Mouse (Mus musculus): Measurements from ENCODE around the gene Kcnh8.
A peak's percentile ranks its signal among the peaks of the same experiment; 100 is the strongest.

Gene Kcnh8

DNA sequence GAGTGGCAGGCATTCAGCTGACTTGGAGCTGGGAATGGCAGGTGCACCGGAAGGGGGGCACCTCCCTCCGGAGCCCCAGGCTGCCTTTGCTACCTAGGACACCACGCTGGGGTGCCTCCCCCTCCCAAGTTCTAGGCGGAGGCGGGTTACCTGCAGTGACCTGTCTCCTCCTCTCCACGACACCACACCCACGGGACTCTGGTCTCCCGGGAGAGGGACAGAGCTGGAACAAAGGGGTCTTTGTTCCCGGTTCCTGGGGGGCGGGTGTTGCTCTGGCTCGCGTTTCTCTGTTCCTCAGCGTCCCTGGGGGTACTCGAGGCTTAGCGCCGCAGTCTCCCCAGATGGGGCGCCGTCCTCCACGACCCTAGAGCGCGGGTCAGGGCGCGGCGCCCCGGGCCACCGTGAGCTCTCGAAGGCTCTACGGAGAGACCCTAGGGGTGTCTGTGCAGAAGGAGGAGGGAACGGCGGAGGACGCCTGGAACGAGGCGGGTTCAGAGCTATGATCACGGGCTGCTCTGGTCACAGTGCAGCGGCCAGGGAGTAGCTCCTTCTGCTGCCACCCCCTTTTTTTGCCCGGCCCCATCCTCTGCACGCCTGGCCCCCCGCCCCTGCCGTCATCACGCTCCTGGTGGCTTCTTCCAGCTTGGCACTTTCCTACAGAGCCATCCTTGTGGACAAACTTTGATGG, at the start of gene Kcnh8:
TSS of gene Kcnh8 (plus strand) at position 617 of the 688 bp plus-strand sequence.
- DNase-seq (ENCODE audit: low read depth, low spot score) = no peak

DNA sequence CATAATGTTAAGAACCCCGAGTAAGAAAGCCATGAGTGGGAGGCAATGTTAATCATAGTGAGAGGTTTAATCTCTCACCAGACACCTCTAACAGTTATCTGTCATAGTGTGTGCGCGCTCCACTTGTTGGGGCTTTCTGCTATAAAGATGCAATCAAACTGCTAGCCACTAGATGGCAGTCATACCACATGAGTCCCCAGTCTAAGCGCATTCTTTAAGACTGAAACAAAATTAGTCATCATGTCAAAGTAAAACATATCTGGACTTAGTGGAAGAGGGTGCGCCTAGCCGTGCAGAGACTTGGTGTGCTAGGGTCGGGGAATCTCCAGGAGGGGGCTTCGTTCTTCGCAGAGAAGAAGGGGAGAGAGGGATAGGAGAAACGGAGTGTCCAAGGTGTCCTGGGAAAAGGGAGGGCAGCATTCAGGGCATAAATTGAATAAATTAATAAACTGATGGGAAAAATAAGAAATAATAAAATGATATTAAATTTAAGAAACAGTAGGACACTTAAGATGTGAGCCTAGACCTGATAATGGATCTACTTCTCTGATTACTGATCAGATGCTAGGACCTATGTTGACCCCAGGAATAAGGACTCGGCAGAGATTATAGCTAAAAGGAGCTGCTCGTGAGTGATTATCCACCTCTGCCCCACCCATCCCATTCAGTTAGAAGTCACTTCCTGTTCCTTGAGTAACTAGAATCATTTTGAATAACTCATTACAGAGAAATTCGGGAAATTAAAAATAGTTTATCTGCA, 42.4 kb upstream of the Kcnh8 start:
- DNase-seq (ENCODE audit: low read depth, low spot score) = peak; percentile 36

DNA sequence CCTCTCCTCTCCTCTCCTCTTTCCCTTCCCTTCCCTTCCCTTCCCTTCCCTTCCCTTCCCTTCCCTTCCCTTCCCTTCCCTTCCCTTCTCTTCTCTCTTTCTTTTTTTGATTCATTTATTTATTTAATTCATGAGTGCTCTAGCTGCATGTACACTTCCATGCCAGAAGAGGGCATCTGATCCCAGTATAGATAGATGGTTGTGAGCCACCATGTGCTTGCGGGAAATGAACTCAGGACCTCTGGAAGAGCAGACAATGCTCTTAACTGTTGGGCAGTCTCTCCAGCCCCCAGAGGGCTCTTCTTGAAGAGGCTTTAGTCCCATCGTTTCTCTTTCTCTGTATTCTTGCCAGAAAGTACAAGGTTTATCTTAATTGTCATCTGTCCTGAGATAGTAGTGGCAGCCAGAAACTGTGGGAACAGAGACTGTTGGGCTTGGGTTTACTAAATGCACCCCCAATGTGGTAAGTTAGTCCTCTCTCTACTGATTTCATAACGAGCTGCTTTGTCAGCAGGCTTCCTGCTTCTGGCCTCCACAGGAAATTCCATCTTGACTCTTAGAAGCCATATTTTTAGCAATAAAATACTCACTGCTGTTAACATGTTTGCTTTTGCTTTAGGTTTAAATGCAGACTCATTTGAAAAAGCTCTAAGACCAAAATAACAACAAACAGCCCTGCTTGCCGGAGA, 36.9 kb upstream of the Kcnh8 start:
- no peak for DNase-seq (ENCODE audit: low read depth, low spot score)

DNA sequence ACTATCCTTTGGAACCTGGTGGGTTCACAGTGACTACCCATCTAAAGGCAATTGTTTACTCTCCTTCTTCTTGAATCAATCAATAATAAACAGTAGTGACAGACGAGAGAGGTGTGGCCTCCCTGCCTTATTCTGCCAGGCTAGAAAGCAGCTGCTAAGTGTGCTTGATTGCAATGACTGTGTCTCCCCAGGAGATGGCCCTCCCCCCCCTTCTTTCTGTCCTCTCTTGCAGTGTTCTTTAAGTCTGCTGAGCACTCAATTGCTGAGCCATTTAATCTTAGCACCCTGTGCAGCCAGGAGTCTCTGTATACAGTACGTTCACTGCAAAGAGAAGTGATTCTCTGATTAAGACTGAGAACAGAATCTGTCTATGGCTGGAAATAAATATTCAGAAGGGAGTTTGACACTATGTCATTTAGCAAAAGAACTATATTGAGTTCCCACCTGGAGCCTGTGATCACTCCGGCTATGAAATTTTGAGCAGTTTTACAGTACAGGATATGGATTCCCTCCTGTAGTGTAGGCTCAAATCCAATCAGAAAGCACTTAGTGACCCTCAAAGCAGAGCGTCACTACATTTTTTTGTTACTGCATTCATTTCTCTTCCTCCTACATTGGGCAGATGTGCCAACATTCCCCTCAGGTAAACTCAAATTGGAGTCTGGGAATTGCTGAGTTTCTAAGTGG, 32.8 kb upstream of the Kcnh8 start:
- DNase-seq (ENCODE audit: low read depth, low spot score) = peak; percentile 13

DNA sequence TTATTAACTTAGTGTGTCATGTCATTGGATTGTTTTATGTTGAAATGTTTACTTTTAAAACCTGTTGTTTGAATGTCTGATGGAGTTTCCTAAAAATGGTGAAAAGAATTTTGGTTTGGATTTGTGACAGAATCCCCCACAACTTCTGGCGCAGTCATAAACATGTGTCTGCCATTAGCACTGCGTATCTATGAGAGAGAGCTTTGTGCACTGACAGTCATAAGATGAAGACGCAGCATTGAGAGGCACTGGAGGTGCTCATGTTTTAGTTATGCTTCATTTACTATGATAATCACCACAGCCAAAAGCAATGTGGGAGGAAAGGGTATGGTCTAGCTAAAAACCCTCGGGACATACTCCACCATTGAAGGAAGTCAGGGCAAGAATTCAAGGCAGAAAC, 30.3 kb upstream of the Kcnh8 start:
- DNase-seq (ENCODE audit: low read depth, low spot score) = no peak

DNA sequence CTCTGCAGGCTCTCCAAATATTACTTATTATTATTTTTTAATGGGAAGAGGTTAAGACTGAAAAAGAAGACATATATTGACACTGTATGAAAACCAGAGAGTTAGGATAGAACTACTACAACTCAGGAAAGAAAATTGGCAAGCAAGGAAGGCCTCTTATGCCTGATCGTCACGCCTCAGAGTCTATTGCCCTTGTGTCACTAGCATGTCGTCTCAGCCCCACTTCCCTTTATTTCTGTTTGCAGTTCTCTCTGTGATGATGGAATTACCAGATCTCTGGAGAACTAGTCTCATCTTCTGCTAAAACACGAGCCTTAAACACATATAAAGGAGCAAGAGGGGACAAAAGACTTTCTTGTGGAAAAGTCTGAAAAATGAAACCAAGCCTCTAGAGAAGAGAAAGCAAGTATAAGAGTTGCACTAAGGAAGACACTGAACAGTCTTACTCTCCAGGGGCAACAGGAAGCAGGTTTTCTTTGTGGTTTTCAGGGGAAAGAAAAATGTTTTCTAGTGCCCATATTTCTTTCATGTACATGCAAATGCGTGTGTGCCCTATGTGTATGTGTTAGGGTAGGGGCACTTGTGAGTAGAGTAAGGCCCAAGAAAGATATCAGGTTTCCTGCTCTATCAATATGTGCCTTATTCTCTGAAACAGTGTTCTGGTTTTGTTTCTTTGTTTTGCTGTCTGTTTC, 10.9 kb upstream of the Kcnh8 start:
- DNase-seq (ENCODE audit: low read depth, low spot score) = no peak

DNA sequence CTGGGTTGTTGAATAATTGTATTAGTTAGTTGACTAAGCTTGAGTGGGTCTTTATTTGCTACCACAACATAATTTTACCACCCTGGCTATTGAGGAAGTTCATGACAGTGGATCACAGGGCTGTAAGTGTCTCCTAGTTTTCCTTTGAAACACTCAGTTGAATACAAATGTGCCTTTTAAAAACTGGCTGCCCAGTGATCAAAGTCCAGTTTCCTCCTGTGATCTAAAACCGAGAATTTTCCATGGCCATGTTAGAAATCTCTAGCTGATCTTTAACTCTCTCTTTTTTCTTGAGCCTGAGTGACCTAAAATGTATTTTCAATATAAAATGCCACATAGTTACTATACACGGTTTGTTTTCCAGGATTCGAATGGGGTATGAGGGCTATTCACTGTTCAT, 3.4 kb upstream of the Kcnh8 start:
- no peak for DNase-seq (ENCODE audit: low read depth, low spot score)

DNA sequence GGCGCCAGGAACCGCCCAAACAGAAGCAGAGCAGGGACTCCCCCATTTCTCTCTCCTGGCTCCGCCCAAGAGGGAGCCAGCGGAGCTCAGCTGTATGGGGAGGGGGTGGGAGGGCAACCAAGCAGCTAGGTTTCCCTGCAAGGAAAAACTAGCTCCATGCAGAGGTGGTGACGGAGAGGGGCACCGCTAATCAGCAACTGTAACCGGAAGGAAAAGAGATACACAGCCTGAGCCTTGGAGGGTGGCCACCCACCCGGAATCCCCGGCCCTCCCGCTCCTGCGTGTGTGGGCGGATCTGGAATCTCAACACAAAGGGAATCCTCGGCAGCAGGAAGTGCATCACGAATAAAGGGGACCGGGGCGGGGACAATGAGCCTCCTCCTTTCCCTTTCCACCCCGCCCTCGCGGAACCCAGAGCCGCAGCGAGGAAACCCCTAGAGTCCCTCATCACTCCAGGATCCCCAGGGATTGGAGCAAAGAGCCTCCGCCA, 1.6 kb upstream of the Kcnh8 start:
- DNase-seq (ENCODE audit: low read depth, low spot score) = peak; percentile 61

DNA sequence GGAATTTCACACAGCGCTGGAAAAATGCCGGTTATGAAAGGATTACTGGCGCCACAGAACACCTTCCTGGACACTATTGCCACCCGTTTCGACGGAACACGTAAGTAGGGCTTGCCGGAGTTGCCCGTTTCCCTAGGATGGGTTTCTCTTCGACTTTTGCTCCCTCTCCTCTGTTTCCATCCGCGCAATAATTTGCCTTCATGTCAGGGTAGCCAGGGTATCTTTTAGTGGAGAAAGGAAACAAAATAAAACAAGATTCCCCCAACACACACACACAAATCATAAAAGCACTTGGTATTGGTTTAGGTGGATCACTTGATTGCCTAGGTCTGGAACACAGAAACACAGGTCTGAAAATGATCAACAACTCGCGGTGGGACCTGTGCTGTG, 267 bp downstream of the Kcnh8 start:
- DNase-seq (ENCODE audit: low read depth, low spot score) = no peak

DNA sequence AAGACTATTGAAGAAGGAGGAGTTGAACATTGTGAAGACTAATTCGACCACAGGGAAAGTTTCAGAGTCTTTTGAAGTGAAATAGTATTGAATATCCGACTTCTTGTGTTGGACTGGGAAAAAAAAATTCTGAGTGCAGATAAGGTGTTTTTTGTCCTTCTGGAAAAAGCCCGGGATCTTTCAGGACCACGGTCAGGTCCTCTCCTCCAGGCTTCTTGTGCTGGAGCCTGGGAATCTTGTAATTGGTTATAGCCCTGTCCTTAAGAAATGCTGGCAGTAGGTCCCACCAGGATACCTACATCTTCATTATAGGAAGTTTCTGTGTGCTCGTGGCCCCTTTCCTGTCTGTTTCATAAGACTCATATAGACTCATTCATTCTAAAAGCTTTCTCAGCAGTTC, 902 bp downstream of the Kcnh8 start:
- DNase-seq (ENCODE audit: low read depth, low spot score) = no peak

DNA sequence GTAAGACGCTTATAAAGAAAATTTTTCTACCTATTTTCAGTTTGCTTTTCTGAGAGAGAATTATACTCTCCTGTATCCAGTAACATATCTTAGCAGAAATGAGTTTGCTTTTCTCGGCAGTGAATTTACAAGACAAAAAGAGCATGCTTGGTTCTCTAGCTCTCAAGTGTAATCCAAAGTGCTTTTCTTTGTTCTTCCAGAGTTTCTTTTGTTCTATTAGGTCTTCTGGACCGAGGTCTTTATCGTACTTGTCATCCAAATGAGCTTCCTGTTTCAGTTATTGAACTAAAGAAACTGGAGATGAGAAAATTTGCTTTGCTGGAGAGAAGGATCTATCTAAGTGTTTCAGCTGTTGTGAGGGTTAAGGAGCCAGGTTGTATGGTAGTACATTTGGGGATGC, 8.9 kb downstream of the Kcnh8 start:
- no peak for DNase-seq (ENCODE audit: low read depth, low spot score)

DNA sequence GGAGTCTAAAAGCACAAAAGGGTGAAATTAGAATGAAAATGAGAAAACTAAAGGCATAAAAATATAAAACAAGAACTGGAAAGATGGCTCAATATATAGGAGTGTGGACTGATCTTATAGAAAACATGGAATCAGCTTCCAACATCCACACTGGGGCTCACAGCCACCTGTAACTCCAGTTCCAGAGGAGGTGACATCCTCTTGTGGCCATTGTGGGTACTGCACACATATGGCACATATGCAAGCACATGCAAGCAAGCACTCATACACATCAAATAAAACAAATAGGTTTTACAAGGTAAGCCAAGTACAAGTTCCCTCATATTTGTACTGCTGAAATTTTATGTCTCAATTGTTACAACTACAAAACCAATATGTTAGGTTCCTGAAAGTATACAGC, 46.7 kb downstream of the Kcnh8 start:
- DNase-seq (ENCODE audit: low read depth, low spot score) = no peak

DNA sequence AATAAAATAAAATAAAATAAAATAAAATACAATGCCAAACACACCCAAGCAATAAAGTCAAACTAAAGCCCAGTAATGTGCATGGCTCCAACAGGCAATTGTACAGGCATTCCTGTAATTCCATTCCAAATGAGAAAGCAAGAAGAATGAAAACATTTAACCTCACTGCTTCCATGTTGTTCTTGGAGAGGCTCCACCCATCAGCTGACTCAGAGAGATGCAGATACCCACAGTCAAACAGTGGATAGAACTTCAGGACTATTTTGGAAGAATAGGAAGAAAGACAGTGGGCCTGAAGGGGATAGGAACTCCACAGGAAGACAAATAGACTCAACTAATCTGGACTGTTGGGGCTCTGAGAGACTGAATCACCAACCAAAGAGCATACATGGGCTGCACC, 89.5 kb downstream of the Kcnh8 start:
- DNase-seq (ENCODE audit: low read depth, low spot score) = no peak

DNA sequence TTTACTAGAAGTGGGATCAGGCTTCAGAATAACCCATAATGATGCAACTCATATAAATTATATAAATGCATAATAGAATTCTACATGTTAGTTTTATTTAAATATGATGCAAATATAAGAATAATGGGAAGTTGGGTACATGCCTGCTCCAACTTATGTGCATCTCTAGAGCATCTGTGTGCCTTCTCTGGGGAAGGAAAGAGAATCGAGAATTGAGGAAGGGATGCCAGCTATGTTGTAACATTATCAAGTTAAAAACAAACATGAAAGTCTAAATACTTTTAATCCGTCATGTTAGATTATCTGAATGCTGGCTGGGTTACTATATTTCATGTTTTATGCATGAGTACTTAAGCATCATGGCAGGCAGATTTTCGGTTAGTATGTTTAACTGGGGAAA, 99.4 kb downstream of the Kcnh8 start:
- DNase-seq (ENCODE audit: low read depth, low spot score) = no peak

DNA sequence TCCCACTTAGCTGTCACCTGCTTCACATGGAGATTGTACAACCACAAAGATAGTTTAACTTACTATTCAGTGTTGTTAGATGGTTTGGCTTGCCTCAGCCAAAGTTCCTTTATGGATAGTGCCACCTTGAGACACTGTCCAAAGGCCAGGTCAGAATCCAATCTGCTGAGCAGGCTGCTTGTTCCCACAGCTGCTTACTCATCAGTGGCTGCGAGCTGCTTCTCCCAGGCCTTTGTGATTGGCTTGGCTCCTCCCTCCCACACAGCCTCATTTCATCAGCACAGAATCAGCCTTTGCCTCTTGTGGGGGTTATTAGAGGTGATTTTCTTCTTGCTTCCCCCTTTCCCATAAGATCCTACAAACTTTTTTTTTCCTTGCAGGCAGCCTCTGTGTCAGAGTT, 109.8 kb downstream of the Kcnh8 start:
- DNase-seq (ENCODE audit: low read depth, low spot score) = no peak

DNA sequence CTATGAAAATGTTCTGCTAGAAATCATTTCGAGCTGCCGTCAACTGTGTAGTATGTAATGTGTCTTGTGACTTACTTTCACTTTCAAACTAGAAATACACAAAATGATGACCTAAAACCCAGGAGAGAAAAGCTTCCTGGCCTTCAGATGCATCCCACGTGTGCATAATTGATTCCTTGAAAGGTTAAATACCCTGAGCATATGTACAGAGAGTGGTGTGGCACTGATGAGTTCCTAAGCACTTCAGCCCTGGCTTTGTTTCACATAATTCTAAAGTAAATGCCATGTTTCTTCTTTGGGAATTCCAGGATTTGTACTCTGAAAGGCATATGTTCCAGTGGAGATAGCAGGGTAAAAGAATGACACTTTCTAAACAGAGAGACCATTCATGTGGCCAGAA, 119.7 kb downstream of the Kcnh8 start:
- no peak for DNase-seq (ENCODE audit: low read depth, low spot score)

DNA sequence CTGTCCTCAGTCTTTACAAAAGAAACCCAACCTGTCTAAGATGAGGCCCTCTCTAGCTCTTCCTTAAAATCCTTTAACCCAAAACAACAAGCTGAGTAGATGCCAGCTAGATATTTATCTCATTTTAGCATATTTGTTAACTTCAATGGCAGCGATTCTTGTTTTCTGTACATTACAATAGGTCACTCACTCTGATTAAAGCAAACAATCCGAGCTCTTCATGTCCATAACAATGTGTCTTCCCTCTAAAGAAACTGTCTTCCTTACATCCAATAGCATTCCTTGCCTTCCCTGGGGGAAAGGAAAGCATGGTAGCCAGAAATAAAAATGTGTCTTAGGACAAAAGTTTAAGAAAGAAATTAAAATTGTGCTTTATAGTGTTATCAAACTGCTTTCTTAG, 126.3 kb downstream of the Kcnh8 start:
- no peak for DNase-seq (ENCODE audit: low read depth, low spot score)

DNA sequence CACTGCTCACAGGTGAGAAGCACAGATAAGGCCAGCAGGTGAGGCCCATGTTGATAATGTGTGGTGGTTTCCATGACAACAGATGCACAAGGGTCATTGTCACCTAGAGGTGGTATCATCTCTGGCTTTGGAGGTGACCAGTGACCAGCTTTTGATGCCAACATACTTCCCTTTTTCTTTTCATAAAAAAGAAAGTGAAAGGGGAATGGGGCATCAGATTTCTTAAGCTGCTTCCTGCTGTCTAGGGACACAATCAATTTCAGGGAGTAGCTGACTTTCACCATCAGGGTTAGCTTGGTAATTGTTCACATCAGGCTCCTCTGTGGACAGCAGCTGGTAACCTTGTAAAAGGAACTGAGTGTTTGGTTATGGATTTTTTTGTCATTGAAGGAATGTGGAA, 135.9 kb downstream of the Kcnh8 start:
- no peak for DNase-seq (ENCODE audit: low read depth, low spot score)

DNA sequence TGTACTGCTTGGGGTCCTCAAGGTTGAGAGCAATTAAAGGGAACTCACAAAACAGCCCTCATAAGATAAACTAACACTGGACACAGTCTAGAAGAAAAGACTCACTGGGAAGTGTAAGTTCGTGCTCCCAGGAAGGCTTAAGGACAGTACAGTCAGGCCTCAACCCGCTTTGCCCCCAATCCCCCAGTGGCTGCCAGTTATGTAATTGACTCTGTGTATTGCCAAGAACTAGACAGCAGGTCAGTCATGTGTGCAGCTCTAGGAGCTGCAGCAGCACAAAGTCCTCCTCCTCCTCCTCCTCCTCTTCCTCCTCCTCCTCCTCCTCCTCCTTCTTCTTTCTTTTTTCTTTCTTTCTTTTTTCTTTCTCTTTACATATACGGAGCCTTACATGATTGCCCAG, 185.6 kb downstream of the Kcnh8 start:
- DNase-seq (ENCODE audit: low read depth, low spot score) = no peak

DNA sequence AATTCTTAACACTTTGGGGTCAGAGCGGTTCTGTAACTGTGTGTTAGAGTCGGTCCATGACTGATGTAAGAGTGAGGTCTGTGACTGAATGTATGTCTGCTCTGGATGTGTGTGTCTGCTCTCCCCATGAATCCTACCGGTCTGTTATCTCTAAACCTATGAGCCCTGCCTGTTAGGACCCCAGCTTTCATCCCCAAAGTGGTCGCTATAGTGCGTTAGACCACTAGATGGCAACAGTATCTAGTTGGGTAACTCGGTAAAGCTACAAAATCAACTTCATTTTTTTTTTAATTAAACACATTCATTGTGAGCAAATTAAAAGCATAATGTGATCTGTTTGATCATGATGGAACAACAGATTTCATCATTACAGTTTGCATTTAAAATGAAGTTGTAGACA, 202.0 kb downstream of the Kcnh8 start:
- no peak for DNase-seq (ENCODE audit: low read depth, low spot score)

DNA sequence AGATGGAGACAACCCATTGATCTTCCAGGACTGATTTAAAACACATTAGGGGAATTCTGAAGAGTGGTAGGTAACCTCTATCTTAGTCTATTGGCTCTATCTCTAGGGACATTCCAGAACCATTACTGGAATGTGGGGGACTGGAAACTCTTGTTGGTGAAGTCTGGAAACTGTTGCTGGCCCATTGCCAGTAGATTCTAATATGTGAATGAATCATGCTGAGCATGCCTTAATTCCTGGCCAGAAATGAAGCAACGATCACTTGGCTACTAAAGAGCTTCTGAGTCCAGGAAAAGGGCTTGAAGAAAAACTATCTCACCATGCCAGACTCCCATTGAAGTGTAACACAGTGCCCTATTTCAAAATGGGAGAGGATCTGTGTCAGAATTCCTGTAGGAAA, 208.3 kb downstream of the Kcnh8 start:
- no peak for DNase-seq (ENCODE audit: low read depth, low spot score)

DNA sequence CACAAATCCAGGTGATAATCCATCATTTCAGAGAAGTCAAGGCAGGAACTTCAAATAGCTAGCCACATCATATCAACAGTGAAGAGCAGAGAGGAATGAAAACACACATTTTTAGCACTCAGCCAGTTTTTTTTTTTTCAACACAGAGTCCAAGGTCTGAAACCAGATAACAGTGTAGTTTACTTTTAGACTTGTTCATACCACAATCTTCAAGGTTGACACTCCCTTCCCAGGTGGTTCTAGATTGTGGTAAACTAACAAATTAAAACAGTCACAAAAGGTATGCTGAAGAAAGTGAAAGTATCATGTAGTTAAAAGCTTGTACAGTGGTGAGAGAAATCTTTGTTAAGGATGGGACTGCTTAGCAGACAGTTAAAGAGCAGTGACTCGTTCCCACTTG, 216.5 kb downstream of the Kcnh8 start:
- DNase-seq (ENCODE audit: low read depth, low spot score) = no peak
